In genomic region chr2:93428004-93428531, GRCm38 (mm10) we compare ENCODE assay signal across 15 mouse cellular contexts. TPM values are rescaled to one million over a fixed set of nuclear protein-coding genes. Genes with fewer than 3 reads are reported as not detected.
DNase-seq lines count a peak whose midpoint lies in the region; ATAC-seq and TF ChIP-seq lines count a peak whose summit lies in the region.
"Had no signal": no experiment of that assay in that cellular context is flagged by ENCODE, and none has a peak within 500 bp of the region (broad histone marks: within the 10 kb centered on the region; RNA-seq: fewer than 3 reads in every experiment).

No protein-coding gene starts in this region.

- no peaks in the 10 kb centered on the region for H3K27me3 ChIP-seq in kidney, embryonic 15.5 days
- H3K27me3 ChIP-seq in thymus, adult 2 months (ENCODE audit: control insufficient read depth, insufficient read depth, low read length) = no peaks in the 10 kb centered on the region
- H3K27me3 ChIP-seq: embryonic facial prominence, embryonic 15.5 days; forebrain, embryonic 13.5 days; Patski had no signal

- peak; percentile 45 for DNase-seq in kidney, adult 9 months
- peak; percentile 79 for DNase-seq in CD4-positive, CD25-positive, alpha-beta regulatory T cell, adult 2 months (ENCODE audit: low read depth, low spot score)
- DNase-seq in thymus, adult 2 months = peak; percentile 49
- no peak for DNase-seq in lung, adult 2 months
- no peak for DNase-seq in retina, postnatal 1 day
- DNase-seq in left cerebral cortex, adult 8-10 months (ENCODE audit: low spot score in 2 of 2) = no peak
- DNase-seq: cerebellum, adult 2 months had no signal

- ATAC-seq in kidney, embryonic 15.5 days (replicated peaks; ENCODE audit: low FRiP score) = no peak
- ATAC-seq in hematopoietic stem cell, adult 5-6 weeks (replicated peaks in 1 of 2; ENCODE audit: insufficient read depth in 1 of 2, low FRiP score in 2 of 2, low TSS enrichment in 1 of 2, low read depth in 1 of 2, poor library complexity in 2 of 2, severe bottlenecking in 2 of 2) = 0 out of 4 replicates have a peak, but pooled peaks have one; percentile 12 to 19
- ATAC-seq: forebrain, embryonic 13.5 days; midbrain, embryonic 15.5 days; Patski had no signal

- no peaks in the 10 kb centered on the region for H3K9me3 ChIP-seq in kidney, embryonic 15.5 days (replicated peaks)
- H3K9me3 ChIP-seq: embryonic facial prominence, embryonic 15.5 days; forebrain, embryonic 13.5 days; midbrain, embryonic 15.5 days had no signal

- peaks cover 11% of the 10 kb centered on the region for H3K4me1 ChIP-seq in kidney, embryonic 15.5 days
- H3K4me1 ChIP-seq in thymus, adult 2 months (replicated peaks; ENCODE audit: control insufficient read depth, insufficient read depth, low read length) = peaks cover 68% of the 10 kb centered on the region
- H3K4me1 ChIP-seq in lung, adult 2 months (ENCODE audit: control insufficient read depth, insufficient read depth, low read length) = no peaks in the 10 kb centered on the region
- H3K4me1 ChIP-seq: midbrain, embryonic 15.5 days had no signal

- TF ChIP-seq CTCF in thymus, adult 2 months (IDR thresholded peaks at IDR 0.05; ENCODE audit: borderline replicate concordance, control insufficient read depth, extremely low read depth, insufficient read depth, low read length, poor library complexity) = no peak
- TF ChIP-seq CTCF in lung, adult 2 months (IDR thresholded peaks at IDR 0.05; ENCODE audit: insufficient read depth, low read length) = no peak

- 47% methylated on average over 11 of the region's 11 CpGs for WGBS in kidney, embryonic 15.5 days
- 5% methylated on average over 11 of the region's 11 CpGs for WGBS in thymus, adult 2 months
- 73% methylated on average over 11 of the region's 11 CpGs for WGBS in lung, adult 2 months

- H3K27ac ChIP-seq in kidney, embryonic 15.5 days = no peak overlapping the region
- H3K27ac ChIP-seq in thymus, adult 2 months (ENCODE audit: control insufficient read depth, insufficient read depth, low read length) = no peak overlapping the region
- H3K27ac ChIP-seq: embryonic facial prominence, embryonic 15.5 days; forebrain, embryonic 13.5 days; left cerebral cortex, adult 2 months; liver, embryonic 14.5 days; midbrain, embryonic 15.5 days had no signal

- peak; percentile 31; the same call in 1 of the 2 replicates for TF ChIP-seq POLR2A in thymus, adult 2 months (IDR thresholded peaks at IDR 0.05; ENCODE audit: control insufficient read depth, extremely low read depth, insufficient read depth, low read length, poor library complexity)
- TF ChIP-seq POLR2A in lung, adult 2 months (IDR thresholded peaks at IDR 0.05; ENCODE audit: borderline replicate concordance, extremely low read depth, low read depth, low read length) = no peak

- H3K36me3 ChIP-seq in kidney, embryonic 15.5 days = no peaks in the 10 kb centered on the region
- no peaks in the 10 kb centered on the region for H3K36me3 ChIP-seq in thymus, adult 2 months (ENCODE audit: control insufficient read depth, insufficient read depth, low read length)
- H3K36me3 ChIP-seq: embryonic facial prominence, embryonic 15.5 days; midbrain, embryonic 15.5 days had no signal

- no peak overlapping the region for H3K4me3 ChIP-seq in kidney, embryonic 15.5 days (replicated peaks)
- H3K4me3 ChIP-seq in thymus, adult 2 months (ENCODE audit: control insufficient read depth, insufficient read depth, low read length) = no peak overlapping the region
- H3K4me3 ChIP-seq in lung, adult 2 months (replicated peaks; ENCODE audit: extremely low read depth, low read depth, low read length) = no peak overlapping the region
- H3K4me3 ChIP-seq: embryonic facial prominence, embryonic 15.5 days; forebrain, embryonic 13.5 days; left cerebral cortex, adult 2 months; midbrain, embryonic 15.5 days had no signal

- no peak overlapping the region for H3K9ac ChIP-seq in kidney, embryonic 15.5 days
- H3K9ac ChIP-seq: embryonic facial prominence, embryonic 15.5 days; forebrain, embryonic 13.5 days; liver, embryonic 14.5 days; midbrain, embryonic 15.5 days had no signal

- H3K4me2 ChIP-seq in kidney, embryonic 15.5 days = no peak overlapping the region
- H3K4me2 ChIP-seq: embryonic facial prominence, embryonic 15.5 days; forebrain, embryonic 13.5 days; midbrain, embryonic 15.5 days had no signal

RNA-seq across cellular contexts. Expression of gene Cd82, which starts 34.9 kb away (rescaled TPM):
- polyA plus RNA-seq in kidney, embryonic 15.5 days (2015; fragmentation: Nextera tagmentation; extraction: Ambion mirVana) = 47.8 and 49.4 TPM in 2 replicates
- 59.6 and 64.5 TPM in 2 replicates for total RNA-seq in hematopoietic stem cell, adult 5-6 weeks (2017)
- polyA plus RNA-seq in thymus, adult 2 months (2012; rRNA removed) = 176 and 181 TPM in 2 replicates
- polyA plus RNA-seq in lung, adult 2 months (2012; rRNA removed) = 170 and 176 TPM in 2 replicates
- 10 to 100 TPM; 22.9 to 31.8 (median 25.6) TPM for total RNA-seq in left cerebral cortex, adult 8-10 months (2022)

Comparison
In these comparisons a context has a peak if more than half of its experiments do, and no peak if none do; other contexts are left out.
1. DNase-seq: peak in kidney, adult 9 months (single experiment), CD4-positive, CD25-positive, alpha-beta regulatory T cell, adult 2 months (single experiment) and thymus, adult 2 months (single experiment); none in lung, adult 2 months (single experiment), retina, postnatal 1 day (single experiment) and left cerebral cortex, adult 8-10 months (0 of 2).